Mouse (Mus musculus) small intestine, adult 2 months (tissue): Measurements from ENCODE around the gene Slc24a3. TPM values are rescaled to one million over a fixed set of nuclear protein-coding genes. Genes with fewer than 3 reads are reported as not detected.

Experiments
- H3K27ac ChIP-seq: fragments of 200-500 bp; 2 replicates; pipeline ENCODE4 v1.5.1; 2012; ENCODE audit warnings: low read depth, low read length, control low read depth, inconsistent platforms; ENCODE audit not compliant: insufficient read depth
- H3K27me3 ChIP-seq: fragments of 200-500 bp; 2 replicates; pipeline ENCODE4 v1.6.1; 2012; ENCODE audit warnings: mild to moderate bottlenecking, moderate library complexity, low read length, inconsistent platforms; ENCODE audit not compliant: control insufficient read depth, insufficient read depth
- H3K36me3 ChIP-seq: fragments of 200-500 bp; 2 replicates; pipeline ENCODE4 v1.6.1; 2012; ENCODE audit warnings: mild to moderate bottlenecking, low read length, control low read depth, inconsistent platforms; ENCODE audit not compliant: control insufficient read depth, insufficient read depth
- H3K4me1 ChIP-seq: fragments of 200-500 bp; 2 replicates; pipeline ENCODE4 v1.6.1; 2012; ENCODE audit warnings: low read length, inconsistent platforms, mixed read lengths; ENCODE audit not compliant: control insufficient read depth, insufficient read depth, insufficient read length
- H3K4me3 ChIP-seq: fragments of 200-500 bp; 2 replicates; pipeline ENCODE4 v1.5.1; 2012; ENCODE audit warnings: low read depth, mild to moderate bottlenecking, control low read depth, inconsistent platforms, low read length, moderate library complexity
- CTCF ChIP-seq: fragments of 200-500 bp; IDR thresholded peaks from 2 replicates; pipeline ENCODE4 v1.5.1; 2012; ENCODE audit warnings: low read depth, mild to moderate bottlenecking, control low read depth, inconsistent platforms, low read length, moderate library complexity, mixed read lengths; ENCODE audit not compliant: insufficient replicate concordance, insufficient read length; ENCODE audit errors: extremely low read depth
- POLR2A ChIP-seq: fragments of 200-500 bp; IDR thresholded peaks from 2 replicates; pipeline ENCODE4 v1.6.1; 2012; ENCODE audit warnings: low read depth, mild to moderate bottlenecking, control low read depth, inconsistent platforms, low read length, moderate library complexity
- WGBS: fragments of 180-500 bp; shearing (Covaris S2); methylation state at CpG from one replicate; pipeline ENCODE4 v1.1.7; 2018; 5-methylcytosine and 5-hydroxymethylcytosine counted together
- polyA plus RNA-seq: library from polyadenylated mRNA; depleted of rRNA; stranded (reverse); fragments of >200 nt; gene quantifications from 2 replicates; pipeline ENCODE4 v1.2.3, GENCODE M21; 2012

Slc24a3 gene
- polyA plus RNA-seq, 1 experiment: 6.1 TPM

DNA sequence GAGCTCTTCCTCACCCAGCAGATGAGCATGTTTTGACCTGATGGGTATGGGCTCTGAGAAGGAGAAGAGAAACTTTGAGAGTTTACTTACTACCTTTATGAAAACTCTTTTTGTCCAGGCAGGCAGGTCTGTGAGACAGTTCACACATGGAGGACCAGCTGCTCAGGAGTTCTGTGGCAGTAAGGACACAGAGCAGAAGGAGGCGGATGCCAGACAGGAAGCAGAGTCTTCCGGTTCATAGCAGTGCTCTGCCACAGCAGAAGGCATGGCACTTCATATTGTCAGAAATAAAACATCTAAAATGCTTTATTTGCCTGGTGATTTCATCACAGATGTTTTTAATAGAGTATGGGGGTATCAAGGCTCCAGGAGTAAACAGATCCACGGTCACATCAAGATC lies 58.1 kb downstream of the Slc24a3 start:
- no peak for TF ChIP-seq CTCF
- no peak for TF ChIP-seq POLR2A
- no peak overlapping the region for H3K27ac ChIP-seq
- WGBS: 69% methylated on average over 3 of the region's 3 CpGs
- H3K36me3 ChIP-seq: no peaks in the 10 kb centered on the region
- H3K27me3 ChIP-seq: no peaks in the 10 kb centered on the region
- no peaks in the 10 kb centered on the region for H3K4me1 ChIP-seq
- no peak overlapping the region for H3K4me3 ChIP-seq

DNA sequence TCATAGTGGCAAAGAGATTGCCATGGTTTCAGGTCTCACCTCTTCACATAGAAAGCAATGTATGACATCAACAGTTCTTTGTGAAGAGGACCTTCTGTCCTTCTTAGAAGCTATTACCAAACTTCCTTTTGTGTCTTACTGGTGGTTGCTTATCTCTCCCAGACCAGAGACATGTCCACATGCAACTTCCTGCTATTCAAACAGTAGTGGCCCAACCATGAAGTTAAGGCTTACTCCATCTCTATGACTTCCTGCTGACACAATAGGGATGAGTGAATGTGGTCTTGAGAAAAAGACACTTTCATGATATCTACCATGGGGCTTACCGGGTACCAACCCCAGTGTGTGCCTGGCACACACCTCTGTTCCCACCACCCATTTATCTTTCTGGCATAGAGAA lies 58.5 kb downstream of the Slc24a3 start:
- WGBS: 80% methylated on average over 1 of the region's 1 CpGs

DNA sequence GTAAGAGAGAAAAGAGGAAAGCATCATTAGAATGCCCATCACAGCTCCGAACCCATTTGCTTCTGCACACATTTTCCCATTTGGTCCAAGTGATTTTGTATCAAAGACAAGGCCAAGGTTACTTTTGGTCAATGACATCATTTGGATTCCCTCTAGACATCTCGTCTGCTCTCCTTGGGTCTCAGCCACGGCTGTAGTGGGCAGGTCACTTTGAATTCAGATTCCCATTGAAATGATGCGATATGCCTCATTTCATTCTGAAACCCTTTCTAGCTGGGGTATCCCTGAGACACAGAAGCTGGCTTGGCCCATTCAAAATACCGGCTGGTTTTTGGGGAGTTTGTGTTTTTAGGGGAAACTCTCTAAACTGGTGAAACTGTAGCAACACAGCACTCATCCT lies 59.8 kb downstream of the Slc24a3 start:
- H3K27me3 ChIP-seq: no peaks in the 10 kb centered on the region
- H3K4me3 ChIP-seq: no peak overlapping the region
- no peaks in the 10 kb centered on the region for H3K36me3 ChIP-seq
- no peaks in the 10 kb centered on the region for H3K4me1 ChIP-seq
- TF ChIP-seq CTCF: no peak
- no peak for TF ChIP-seq POLR2A
- 85% methylated on average over 5 of the region's 5 CpGs for WGBS
- H3K27ac ChIP-seq: no peak overlapping the region

More for the DNA sequence above, 58.5 kb downstream of the Slc24a3 start:
- no peak overlapping the region for H3K27ac ChIP-seq
- no peaks in the 10 kb centered on the region for H3K4me1 ChIP-seq
- H3K27me3 ChIP-seq: no peaks in the 10 kb centered on the region
- H3K4me3 ChIP-seq: no peak overlapping the region
- no peaks in the 10 kb centered on the region for H3K36me3 ChIP-seq
- TF ChIP-seq CTCF (no peak), POLR2A (no peak)

DNA sequence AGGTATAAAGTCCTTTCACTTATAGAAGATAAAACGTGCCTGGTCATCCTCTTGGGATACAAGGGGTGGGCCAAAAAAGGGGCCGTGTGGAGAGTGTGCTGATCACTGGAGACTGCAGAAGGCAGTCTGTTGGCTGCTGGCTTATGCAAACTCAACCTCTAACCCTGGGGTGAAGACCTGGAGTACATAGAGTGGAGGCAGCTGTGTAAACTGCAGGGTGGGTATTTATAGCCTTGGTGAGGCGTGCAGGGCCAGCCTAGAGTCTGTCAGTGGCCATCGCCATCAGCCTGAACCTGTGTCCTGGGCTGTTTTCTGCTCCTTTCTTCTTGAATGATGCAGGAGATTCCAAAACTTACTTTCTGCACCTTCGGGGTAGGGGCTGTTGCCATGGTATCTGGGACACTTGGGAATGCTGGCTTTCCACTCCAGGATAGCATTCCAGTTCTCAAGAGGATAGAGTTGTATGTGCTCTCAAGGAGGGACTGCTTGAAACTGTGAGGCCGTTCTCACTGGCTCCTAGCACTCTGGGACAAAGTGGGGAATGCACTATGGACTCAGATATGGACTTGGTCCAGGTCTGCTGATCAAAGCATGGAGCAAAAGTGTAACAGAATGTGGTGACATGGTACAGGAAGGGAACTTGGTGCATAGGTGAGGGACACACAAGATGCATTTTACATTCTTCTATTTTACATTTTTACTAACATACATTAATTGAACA lies 65.4 kb downstream of the Slc24a3 start:
- H3K27ac ChIP-seq: peak overlapping the region; percentile 27; the same call in 1 of the 2 replicates

DNA sequence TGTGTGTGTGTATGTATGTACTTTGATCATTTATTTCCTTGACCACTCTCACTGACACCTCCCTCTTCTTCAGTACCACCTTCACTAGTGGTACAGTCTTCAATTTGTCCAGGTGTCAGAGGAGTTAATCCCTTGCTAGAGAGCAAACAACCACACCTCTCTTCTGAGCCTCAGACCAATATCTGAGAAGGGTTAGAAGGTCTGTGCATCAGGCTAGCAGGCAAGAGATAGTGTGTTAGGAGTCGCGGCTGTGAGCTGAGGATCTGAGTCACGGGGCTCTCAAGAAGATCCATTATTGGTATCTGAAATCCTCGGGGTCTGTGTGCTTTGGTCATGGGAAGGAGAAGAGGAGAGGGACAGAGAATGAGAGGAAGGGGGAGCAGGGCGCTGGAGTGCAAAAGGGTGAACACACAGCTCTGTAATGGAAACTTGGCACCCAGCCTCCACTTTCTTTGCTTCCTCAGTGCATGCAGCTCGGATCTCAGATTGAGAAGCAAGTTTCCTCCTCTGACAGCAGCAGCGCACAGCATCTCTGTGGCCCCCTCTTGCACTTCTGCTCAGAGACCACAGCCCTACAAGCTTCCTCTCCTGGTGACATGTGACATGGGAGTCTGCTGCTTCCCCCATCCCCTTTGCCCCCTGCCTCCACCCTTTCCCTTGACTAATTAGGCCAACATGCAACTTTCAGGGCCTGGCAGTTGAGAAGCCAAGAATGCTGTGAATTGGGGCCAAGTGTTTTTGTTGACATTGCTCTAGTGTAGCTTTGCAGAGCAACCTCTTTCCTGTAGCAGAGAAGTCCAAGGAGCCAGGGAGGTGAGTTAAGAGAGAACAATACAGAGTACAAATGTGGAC lies 66.2 kb downstream of the Slc24a3 start:
- TF ChIP-seq CTCF (no peak), POLR2A (no peak)

More for the DNA sequence above, 65.4 kb downstream of the Slc24a3 start:
- no peaks in the 10 kb centered on the region for H3K27me3 ChIP-seq
- H3K36me3 ChIP-seq: no peaks in the 10 kb centered on the region
- 22% methylated on average over 6 of the region's 6 CpGs for WGBS
- H3K4me3 ChIP-seq: no peak overlapping the region
- TF ChIP-seq CTCF (no peak), POLR2A (no peak)
- peaks cover 4% of the 10 kb centered on the region; the same call in 1 of the 2 replicates for H3K4me1 ChIP-seq

DNA sequence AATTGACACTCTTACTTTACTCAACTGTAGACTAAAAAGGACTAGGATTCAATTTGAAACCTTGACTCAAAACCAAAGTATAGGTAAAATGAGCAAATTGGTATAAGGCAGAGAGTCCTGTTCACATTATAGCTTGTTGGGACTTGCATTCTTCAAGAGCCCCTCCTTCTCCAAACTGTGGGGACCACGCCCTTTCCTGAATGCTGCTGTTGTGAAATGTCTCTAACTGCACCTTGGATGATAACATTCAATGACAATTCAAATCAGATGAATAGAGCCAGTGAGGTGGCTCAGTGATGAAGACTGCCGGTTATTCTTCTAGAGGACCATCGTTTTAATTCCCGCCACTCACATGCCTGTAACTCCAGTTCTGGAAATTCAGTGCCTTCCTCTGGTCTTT lies 78.8 kb downstream of the Slc24a3 start:
- whole genome bisulfite sequencing: 78% methylated on average over 4 of the region's 4 CpGs
- no peaks in the 10 kb centered on the region for H3K36me3 ChIP-seq
- no peak overlapping the region for H3K27ac ChIP-seq
- H3K4me1 ChIP-seq: no peaks in the 10 kb centered on the region
- no peak overlapping the region for H3K4me3 ChIP-seq
- H3K27me3 ChIP-seq: no peaks in the 10 kb centered on the region
- TF ChIP-seq POLR2A (no peak), CTCF (no peak)

More for the DNA sequence above, 66.2 kb downstream of the Slc24a3 start:
- Histone ChIP-seq H3K27ac (peak overlapping the region; percentile 70), H3K4me3 (peak overlapping the region; percentile 20; the same call in 1 of the 2 replicates), H3K27me3 (no peaks in the 10 kb centered on the region), H3K36me3 (no peaks in the 10 kb centered on the region), H3K4me1 (peaks cover 4% of the 10 kb centered on the region; the same call in 1 of the 2 replicates)
- 3% methylated on average over 7 of the region's 7 CpGs for WGBS

DNA sequence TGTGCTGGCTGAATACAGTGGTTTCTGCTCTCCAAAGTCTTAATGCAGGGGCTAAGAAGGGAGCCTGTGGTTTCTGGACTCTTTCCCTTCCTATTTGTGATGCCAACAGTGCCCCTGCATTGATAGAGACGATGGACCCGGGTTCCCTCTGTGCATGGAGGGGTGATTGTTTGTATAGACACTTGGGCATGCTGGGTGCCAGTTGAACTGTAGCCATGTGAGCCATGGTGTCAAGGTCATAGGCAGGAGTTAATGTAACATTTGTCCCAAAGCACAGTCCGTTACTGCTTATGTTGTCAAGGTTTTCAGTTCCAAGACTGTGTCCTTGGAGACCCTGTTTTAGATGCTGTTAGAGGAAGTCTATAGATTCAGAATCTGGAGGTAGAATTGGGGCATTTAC lies 80.6 kb downstream of the Slc24a3 start:
- H3K4me1 ChIP-seq: no peaks in the 10 kb centered on the region
- H3K27ac ChIP-seq: no peak overlapping the region
- no peaks in the 10 kb centered on the region for H3K36me3 ChIP-seq
- H3K27me3 ChIP-seq: no peaks in the 10 kb centered on the region
- 85% methylated on average over 3 of the region's 3 CpGs for WGBS
- TF ChIP-seq CTCF (no peak), POLR2A (no peak)
- no peak overlapping the region for H3K4me3 ChIP-seq
